Mouse (Mus musculus): ENCODE data around the gene Scarf2.

GRCm38 (mm10) chr16:17802839-17803674, 6.0 kb downstream of the Scarf2 start:
- TF ChIP-seq CTCF (IDR thresholded peaks at IDR 0.05; ENCODE audit: insufficient read depth, low read depth, low read length) (0 out of 2 replicates have a peak, but pooled peaks have one; percentile 6), POLR2A (IDR thresholded peaks at IDR 0.05; ENCODE audit: insufficient read depth, low read depth, low read length) (no peak)
